Mouse (Mus musculus): ENCODE measurements around the gene Ooep. TPM values are rescaled to one million over a fixed set of nuclear protein-coding genes. Genes with fewer than 3 reads are reported as not detected.
"Not testable (repeated sequence)": the region's sequence is repeated elsewhere in the genome, so short reads cannot be mapped to it uniquely, and the experiment has no call there.

Gene Ooep
- polyA plus RNA-seq, 1 experiment from 2014 or later = 6.5 TPM

DNA sequence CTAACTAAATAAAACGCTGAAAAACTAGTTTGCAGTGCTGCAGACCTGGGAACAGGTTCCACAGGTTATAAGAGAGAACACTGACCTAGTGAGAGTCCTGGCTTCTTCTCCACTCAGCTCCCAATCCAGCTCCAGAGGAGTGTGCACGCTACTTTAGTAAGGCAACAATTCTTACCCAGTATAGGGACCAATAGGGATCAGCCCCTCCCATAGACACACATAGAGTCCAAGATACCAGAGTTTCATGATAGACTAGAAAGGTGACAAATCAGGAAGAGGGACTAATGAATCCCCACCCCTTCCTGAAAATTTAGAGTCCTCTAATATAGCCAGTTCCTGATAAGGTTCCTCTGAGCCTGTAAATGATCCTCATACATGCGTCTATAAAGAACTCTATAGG lies 31.5 kb downstream of the Ooep start:
- WGBS = 77% methylated on average over 3 of the region's 3 CpGs
- ATAC-seq (ENCODE audit: low FRiP score) (no peak), DNase-seq (ENCODE audit: low spot score) (no peak)
- H3K27ac ChIP-seq = no peak overlapping the region
- H3K4me1 ChIP-seq (replicated peaks; ENCODE audit: control insufficient read depth, insufficient read depth, low read length) = no peaks in the 10 kb centered on the region
- H3K9ac ChIP-seq = no peak overlapping the region
- H3K27me3 ChIP-seq (ENCODE audit: control insufficient read depth, insufficient read depth, low read length) = no peaks in the 10 kb centered on the region
- no peaks in the 10 kb centered on the region for H3K36me3 ChIP-seq (replicated peaks; ENCODE audit: control insufficient read depth, insufficient read depth)
- no peaks in the 10 kb centered on the region for H3K9me3 ChIP-seq (ENCODE audit: control insufficient read depth, low read length)
- H3K4me2 ChIP-seq (replicated peaks) = no peak overlapping the region
- H3K4me3 ChIP-seq (replicated peaks; ENCODE audit: low read length) = no peak overlapping the region

DNA sequence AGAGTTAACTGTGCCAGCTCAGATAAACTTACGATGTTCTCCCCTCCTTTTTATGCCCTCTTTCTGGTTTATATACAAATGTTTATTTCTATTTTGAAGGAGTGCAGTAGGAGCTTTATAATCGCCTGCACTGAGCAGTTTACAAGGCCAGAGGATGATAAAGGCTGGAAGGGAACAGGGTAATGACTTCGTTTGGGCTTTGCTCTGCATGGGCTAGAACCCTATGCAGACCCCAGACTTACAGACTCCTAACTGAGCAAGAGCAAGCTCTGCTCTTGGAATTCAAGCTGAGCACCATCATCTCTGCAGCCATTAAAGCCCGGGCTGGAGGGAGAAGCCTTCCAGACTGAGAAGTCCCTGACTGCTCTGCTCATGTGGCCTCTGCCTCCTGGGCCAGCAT lies 33.3 kb downstream of the Ooep start:
- H3K27ac ChIP-seq; H3K4me1 ChIP-seq (replicated peaks; ENCODE audit: control insufficient read depth, insufficient read depth, low read length); H3K4me3 ChIP-seq (replicated peaks; ENCODE audit: low read length); H3K9ac ChIP-seq; H3K36me3 ChIP-seq (replicated peaks; ENCODE audit: control insufficient read depth, insufficient read depth); H3K27me3 ChIP-seq (ENCODE audit: control insufficient read depth, insufficient read depth, low read length); ATAC-seq (ENCODE audit: low FRiP score); DNase-seq (ENCODE audit: low spot score); H3K4me2 ChIP-seq (replicated peaks); H3K9me3 ChIP-seq (ENCODE audit: control insufficient read depth, low read length): not testable (repeated sequence)
- WGBS = 75% methylated on average over 3 of the region's 4 CpGs

DNA sequence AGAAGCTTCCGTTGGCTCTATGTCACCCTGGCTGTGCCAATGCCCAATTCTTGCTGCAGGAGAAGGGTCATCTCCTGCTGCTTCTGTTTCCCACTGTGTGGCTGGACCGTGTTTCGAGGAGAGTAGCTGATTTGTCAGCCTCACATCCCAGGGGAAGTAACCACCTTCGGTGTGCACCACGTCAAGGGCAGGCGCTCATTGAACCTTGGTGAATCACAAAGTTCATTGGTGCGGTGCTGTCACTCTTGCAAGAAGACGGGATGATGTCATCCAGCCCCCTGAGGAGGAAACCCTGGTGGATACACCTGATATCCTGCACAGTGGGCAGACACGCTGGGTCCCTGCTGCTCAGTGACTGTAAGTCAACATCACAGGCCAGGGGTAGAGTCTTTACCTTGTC lies 35.5 kb downstream of the Ooep start:
- 90% methylated on average over 9 of the region's 9 CpGs for WGBS
- ATAC-seq (ENCODE audit: low FRiP score); H3K4me3 ChIP-seq (replicated peaks; ENCODE audit: low read length): not testable (repeated sequence)

DNA sequence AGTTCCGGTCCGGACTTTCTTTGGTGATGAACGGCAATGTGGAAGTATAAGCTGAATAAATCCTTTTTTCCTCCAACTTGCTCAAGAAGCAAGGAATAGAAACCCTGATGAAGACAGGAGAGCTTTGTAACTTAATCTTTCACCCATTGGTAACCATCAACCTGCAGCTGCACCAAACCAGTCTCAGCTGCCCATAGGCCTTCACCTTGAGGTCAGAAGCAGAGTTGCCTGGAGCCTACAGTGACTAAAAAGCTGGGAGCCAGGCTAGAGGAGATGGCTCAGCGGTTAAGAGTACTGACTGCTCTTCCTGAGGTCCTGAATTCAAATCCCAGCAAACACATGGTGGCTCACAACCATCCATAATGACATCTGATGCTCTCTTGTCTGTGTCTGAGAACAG lies 36.0 kb downstream of the Ooep start:
- DNase-seq (ENCODE audit: low spot score); H3K9me3 ChIP-seq (ENCODE audit: control insufficient read depth, low read length); H3K9ac ChIP-seq; H3K4me3 ChIP-seq (replicated peaks; ENCODE audit: low read length); H3K4me2 ChIP-seq (replicated peaks); H3K27ac ChIP-seq; H3K4me1 ChIP-seq (replicated peaks; ENCODE audit: control insufficient read depth, insufficient read depth, low read length); ATAC-seq (ENCODE audit: low FRiP score); H3K36me3 ChIP-seq (replicated peaks; ENCODE audit: control insufficient read depth, insufficient read depth); H3K27me3 ChIP-seq (ENCODE audit: control insufficient read depth, insufficient read depth, low read length): not testable (repeated sequence)
- 90% methylated on average over 4 of the region's 4 CpGs for WGBS

More for the DNA sequence above, 35.5 kb downstream of the Ooep start:
- H3K36me3 ChIP-seq (replicated peaks; ENCODE audit: control insufficient read depth, insufficient read depth); H3K27me3 ChIP-seq (ENCODE audit: control insufficient read depth, insufficient read depth, low read length); H3K27ac ChIP-seq; DNase-seq (ENCODE audit: low spot score); H3K9ac ChIP-seq; H3K4me1 ChIP-seq (replicated peaks; ENCODE audit: control insufficient read depth, insufficient read depth, low read length); H3K4me2 ChIP-seq (replicated peaks); H3K9me3 ChIP-seq (ENCODE audit: control insufficient read depth, low read length): not testable (repeated sequence)

DNA sequence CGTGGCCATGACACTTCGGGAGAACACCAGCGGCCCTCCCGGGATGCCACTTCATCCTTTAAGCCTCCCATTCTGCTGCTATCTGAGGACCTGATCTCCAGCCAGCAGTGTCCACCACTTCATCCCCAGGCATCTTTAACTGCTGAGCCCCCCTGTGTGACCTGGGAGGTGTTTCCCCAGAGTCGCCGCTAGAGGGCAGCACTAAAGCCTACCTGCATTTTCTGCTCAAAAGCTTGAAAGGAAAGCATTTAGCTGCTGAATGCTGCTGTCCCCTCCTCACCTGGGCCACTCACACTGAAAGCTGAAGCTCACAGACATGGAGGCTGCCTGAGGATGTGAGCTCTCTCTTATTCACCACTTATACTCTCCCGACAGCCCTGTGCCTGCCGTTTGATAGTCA lies 38.2 kb downstream of the Ooep start:
- not testable (repeated sequence) for H3K4me3 ChIP-seq (replicated peaks; ENCODE audit: low read length); H3K36me3 ChIP-seq (replicated peaks; ENCODE audit: control insufficient read depth, insufficient read depth); H3K9ac ChIP-seq; H3K27me3 ChIP-seq (ENCODE audit: control insufficient read depth, insufficient read depth, low read length); H3K4me1 ChIP-seq (replicated peaks; ENCODE audit: control insufficient read depth, insufficient read depth, low read length); H3K9me3 ChIP-seq (ENCODE audit: control insufficient read depth, low read length); H3K27ac ChIP-seq; ATAC-seq (ENCODE audit: low FRiP score); H3K4me2 ChIP-seq (replicated peaks)
- WGBS = 13% methylated on average over 8 of the region's 8 CpGs
- peak; percentile 73 for DNase-seq (ENCODE audit: low spot score)

DNA sequence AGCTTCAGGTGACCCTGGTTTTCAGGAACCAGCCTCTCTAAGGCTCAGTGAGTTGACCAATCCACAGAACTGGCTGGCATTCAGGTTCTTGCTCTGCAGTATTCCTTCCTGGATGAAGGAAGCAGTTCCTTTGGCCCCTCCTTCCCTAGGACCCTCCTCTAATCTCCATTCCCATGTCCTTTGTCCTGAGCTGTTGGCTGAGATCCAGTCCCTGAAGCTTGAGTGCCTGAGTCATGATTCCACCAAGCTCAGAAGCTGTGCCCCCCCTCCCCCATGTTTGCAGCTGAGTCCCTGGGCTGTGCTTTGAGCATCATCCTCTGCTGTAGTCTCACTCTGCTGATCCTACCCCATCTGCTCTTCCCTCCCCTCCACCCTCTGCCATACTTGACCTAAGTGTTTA lies 41.5 kb downstream of the Ooep start:
- not testable (repeated sequence) for DNase-seq (ENCODE audit: low spot score); H3K9me3 ChIP-seq (ENCODE audit: control insufficient read depth, low read length); H3K9ac ChIP-seq

DNA sequence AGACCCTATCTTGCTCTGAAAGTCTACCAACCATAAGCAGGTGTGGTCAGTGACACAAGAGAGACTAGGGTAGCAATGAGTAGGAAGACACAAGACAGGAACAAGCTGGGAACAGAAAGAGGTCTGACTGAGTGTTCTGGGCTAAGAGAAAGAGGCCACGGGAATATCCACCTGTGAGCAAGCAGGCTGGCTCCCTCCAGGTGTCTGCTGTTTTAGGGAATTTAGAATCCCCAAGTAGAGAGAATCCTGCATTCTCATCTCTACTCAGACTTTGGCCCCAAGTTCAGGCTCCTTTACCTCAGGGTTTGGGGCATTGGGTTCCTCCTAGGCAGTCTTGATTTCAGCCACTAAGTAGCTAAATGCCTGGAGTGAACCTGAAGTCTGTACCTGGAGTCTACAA lies 51.2 kb downstream of the Ooep start, which contains the start of gene Omt2b:
Gene Omt2b (plus strand): TSS at position 301 of the 400 bp plus-strand sequence.
- not testable (repeated sequence) for ATAC-seq (ENCODE audit: low FRiP score); H3K27me3 ChIP-seq (ENCODE audit: control insufficient read depth, insufficient read depth, low read length); H3K4me1 ChIP-seq (replicated peaks; ENCODE audit: control insufficient read depth, insufficient read depth, low read length); H3K4me2 ChIP-seq (replicated peaks); H3K9ac ChIP-seq; H3K9me3 ChIP-seq (ENCODE audit: control insufficient read depth, low read length); H3K27ac ChIP-seq; H3K36me3 ChIP-seq (replicated peaks; ENCODE audit: control insufficient read depth, insufficient read depth); DNase-seq (ENCODE audit: low spot score); H3K4me3 ChIP-seq (replicated peaks; ENCODE audit: low read length)
- 83% methylated on average over 1 of the region's 1 CpGs for WGBS

More for the DNA sequence above, 41.5 kb downstream of the Ooep start:
- not testable (repeated sequence) for H3K4me3 ChIP-seq (replicated peaks; ENCODE audit: low read length); ATAC-seq (ENCODE audit: low FRiP score); H3K27me3 ChIP-seq (ENCODE audit: control insufficient read depth, insufficient read depth, low read length); H3K27ac ChIP-seq; H3K4me2 ChIP-seq (replicated peaks); H3K4me1 ChIP-seq (replicated peaks; ENCODE audit: control insufficient read depth, insufficient read depth, low read length); H3K36me3 ChIP-seq (replicated peaks; ENCODE audit: control insufficient read depth, insufficient read depth)

Other genes starting within 250 kb of the Ooep start
- 23.6 and 31.3 TPM in 2 replicates for gene Gsta4, start 196.0 kb downstream of the Ooep start, polyA plus RNA-seq (2014; fragmentation: Nextera tagmentation; extraction: Ambion mirVana)
- not detected in 2 replicates for gene Gsta1, start 148.1 kb downstream of the Ooep start, polyA plus RNA-seq (2014; fragmentation: Nextera tagmentation; extraction: Ambion mirVana)
- gene Gm3776, start 121.6 kb downstream of the Ooep start, polyA plus RNA-seq (2014; fragmentation: Nextera tagmentation; extraction: Ambion mirVana) = not detected in 2 replicates
- gene Gm10639, start 88.8 kb downstream of the Ooep start, polyA plus RNA-seq (2014; fragmentation: Nextera tagmentation; extraction: Ambion mirVana) = not detected in 2 replicates
- gene Omt2a, start 63.9 kb downstream of the Ooep start, polyA plus RNA-seq (2014; fragmentation: Nextera tagmentation; extraction: Ambion mirVana) = not detected in 2 replicates
- gene Omt2b, start 51.1 kb downstream of the Ooep start, polyA plus RNA-seq (2014; fragmentation: Nextera tagmentation; extraction: Ambion mirVana) = not detected in 2 replicates
- gene Gsta2, start 22.9 kb downstream of the Ooep start, polyA plus RNA-seq (2014; fragmentation: Nextera tagmentation; extraction: Ambion mirVana) = not detected in 2 replicates
- 4.5 and 6.0 TPM in 2 replicates for gene Dppa5a, start 10.5 kb downstream of the Ooep start, polyA plus RNA-seq (2014; fragmentation: Nextera tagmentation; extraction: Ambion mirVana)
- 0.40 and 0.75 TPM in 2 replicates for gene Ddx43, start 17.1 kb upstream of the Ooep start, polyA plus RNA-seq (2014; fragmentation: Nextera tagmentation; extraction: Ambion mirVana)
- 0.63 and 0.84 TPM in 2 replicates for gene Cgas, start 64.5 kb upstream of the Ooep start, polyA plus RNA-seq (2014; fragmentation: Nextera tagmentation; extraction: Ambion mirVana)
- gene Mto1, start 69.5 kb upstream of the Ooep start, polyA plus RNA-seq (2014; fragmentation: Nextera tagmentation; extraction: Ambion mirVana) = 27.5 and 28.5 TPM in 2 replicates
- gene Gm17324, start 70.1 kb upstream of the Ooep start, polyA plus RNA-seq (2014; fragmentation: Nextera tagmentation; extraction: Ambion mirVana) = 1.4 and 2.0 TPM in 2 replicates
- 3,726 and 3,749 TPM in 2 replicates for gene Eef1a1, start 110.4 kb upstream of the Ooep start, polyA plus RNA-seq (2014; fragmentation: Nextera tagmentation; extraction: Ambion mirVana)
- 15.5 and 16.7 TPM in 2 replicates for gene Slc17a5, start 209.3 kb upstream of the Ooep start, polyA plus RNA-seq (2014; fragmentation: Nextera tagmentation; extraction: Ambion mirVana)
- gene Cd109, start 236.8 kb upstream of the Ooep start, polyA plus RNA-seq (2014; fragmentation: Nextera tagmentation; extraction: Ambion mirVana) = 2.1 and 2.2 TPM in 2 replicates